In genomic region chr9:89226071-89226470, GRCm38 (mm10) we compare ENCODE assay signal across 14 mouse cellular contexts. TPM values are rescaled to one million over a fixed set of nuclear protein-coding genes. Genes with fewer than 3 reads are reported as not detected.
DNase-seq lines count a peak whose midpoint lies in the region; ATAC-seq and TF ChIP-seq lines count a peak whose summit lies in the region.
"Had no signal": no experiment of that assay in that cellular context is flagged by ENCODE, and none has a peak within 500 bp of the region (broad histone marks: within the 10 kb centered on the region; RNA-seq: fewer than 3 reads in every experiment).

No protein-coding gene starts in this region.

- no peak overlapping the region for H3K9ac ChIP-seq in forebrain, postnatal 0 days
- H3K9ac ChIP-seq in midbrain, embryonic 14.5 days (replicated peaks; ENCODE audit: low read length): no peak overlapping the region
- H3K9ac ChIP-seq: embryonic facial prominence, embryonic 13.5 days; heart, embryonic 15.5 days had no signal

- no peak overlapping the region for H3K4me3 ChIP-seq in forebrain, postnatal 0 days (ENCODE audit: low read depth, low read length)
- no peak overlapping the region for H3K4me3 ChIP-seq in forebrain, embryonic 10.5 days
- no peak overlapping the region for H3K4me3 ChIP-seq in midbrain, embryonic 14.5 days (replicated peaks; ENCODE audit: low read depth, low read length)
- H3K4me3 ChIP-seq: embryonic facial prominence, embryonic 13.5 days; heart, embryonic 15.5 days; megakaryocyte, embryonic 14.5 days had no signal

- intact Hi-C loops in left cerebral cortex, postnatal 14 days (cut with DNase I): loop anchor here (2.0 to 5.0 kb wide), 2 partner anchors 449 to 519 kb away; no protein-coding TSS in a partner anchor
- intact Hi-C loops in left cerebral cortex, postnatal 4 days (cut with DNase I): loop anchor here (5.0 kb wide), 1 partner anchor 446 kb away; no protein-coding TSS in a partner anchor

- no peak overlapping the region for H3K27ac ChIP-seq in forebrain, postnatal 0 days (ENCODE audit: low read depth, low read length)
- H3K27ac ChIP-seq in forebrain, embryonic 10.5 days: no peak overlapping the region
- no peak overlapping the region for H3K27ac ChIP-seq in midbrain, embryonic 14.5 days (replicated peaks; ENCODE audit: low read depth, low read length)
- H3K27ac ChIP-seq: embryonic facial prominence, embryonic 13.5 days; heart, embryonic 15.5 days had no signal

- no peaks in the 10 kb centered on the region for H3K36me3 ChIP-seq in forebrain, postnatal 0 days (ENCODE audit: insufficient read depth)
- H3K36me3 ChIP-seq in forebrain, embryonic 10.5 days (replicated peaks): no peaks in the 10 kb centered on the region
- no peaks in the 10 kb centered on the region for H3K36me3 ChIP-seq in midbrain, embryonic 14.5 days (ENCODE audit: control insufficient read depth, insufficient read depth, low read length)
- H3K36me3 ChIP-seq: embryonic facial prominence, embryonic 13.5 days; heart, embryonic 15.5 days had no signal

- 0 out of 2 replicates have a peak, but pooled peaks have one; percentile 47 for ATAC-seq in forebrain, postnatal 0 days
- peak; percentile 68 for ATAC-seq in midbrain, embryonic 14.5 days (ENCODE audit: low FRiP score, low TSS enrichment)

- 60% methylated on average over 4 of the region's 4 CpGs for WGBS in forebrain, postnatal 0 days
- 67% methylated on average over 4 of the region's 4 CpGs for WGBS in forebrain, embryonic 10.5 days
- WGBS in midbrain, embryonic 14.5 days: 57% methylated on average over 4 of the region's 4 CpGs

- no peak overlapping the region for H3K4me2 ChIP-seq in forebrain, postnatal 0 days (ENCODE audit: low read depth)
- H3K4me2 ChIP-seq in midbrain, embryonic 14.5 days (ENCODE audit: low read length): no peak overlapping the region
- H3K4me2 ChIP-seq: embryonic facial prominence, embryonic 13.5 days; heart, embryonic 15.5 days had no signal

- no peaks in the 10 kb centered on the region for H3K4me1 ChIP-seq in forebrain, postnatal 0 days (ENCODE audit: insufficient read depth)
- H3K4me1 ChIP-seq in forebrain, embryonic 10.5 days: no peaks in the 10 kb centered on the region
- no peaks in the 10 kb centered on the region for H3K4me1 ChIP-seq in midbrain, embryonic 14.5 days (ENCODE audit: control insufficient read depth, insufficient read depth, low read length)
- H3K4me1 ChIP-seq: embryonic facial prominence, embryonic 13.5 days; heart, embryonic 15.5 days; megakaryocyte, embryonic 14.5 days had no signal

- H3K9me3 ChIP-seq in forebrain, postnatal 0 days (ENCODE audit: low read length): no peaks in the 10 kb centered on the region
- H3K9me3 ChIP-seq in forebrain, embryonic 10.5 days: no peaks in the 10 kb centered on the region
- no peaks in the 10 kb centered on the region for H3K9me3 ChIP-seq in midbrain, embryonic 14.5 days (ENCODE audit: control insufficient read depth, low read length)
- H3K9me3 ChIP-seq: embryonic facial prominence, embryonic 13.5 days; heart, embryonic 15.5 days; megakaryocyte, embryonic 14.5 days had no signal

- H3K27me3 ChIP-seq in forebrain, postnatal 0 days (ENCODE audit: insufficient read depth, low read length): no peaks in the 10 kb centered on the region
- H3K27me3 ChIP-seq in forebrain, embryonic 10.5 days (ENCODE audit: poor library complexity, severe bottlenecking): no peaks in the 10 kb centered on the region
- no peaks in the 10 kb centered on the region for H3K27me3 ChIP-seq in midbrain, embryonic 14.5 days (ENCODE audit: control insufficient read depth, insufficient read depth, low read length)
- H3K27me3 ChIP-seq: embryonic facial prominence, embryonic 13.5 days; heart, embryonic 15.5 days; megakaryocyte, embryonic 14.5 days had no signal

- TF ChIP-seq CTCF in forebrain, postnatal 0 days (IDR thresholded peaks at IDR 0.05; ENCODE audit: low read depth): peak; percentile 64

- peak; percentile 46 for DNase-seq in forebrain, postnatal 0 days
- no peak for DNase-seq in forebrain, embryonic 10.5 days (ENCODE audit: extremely low spot score, low spot score)
- DNase-seq in left cerebral cortex, postnatal 14 days (ENCODE audit: low spot score in 2 of 2): peak; percentile 68 to 72
- DNase-seq in left cerebral cortex, postnatal 4 days: no peak
- DNase-seq in R1 (ENCODE audit: low read depth, low spot score): peak; percentile 7
- DNase-seq in midbrain, embryonic 14.5 days: peak; percentile 78
- no peak for DNase-seq in urinary bladder, adult 2 months (ENCODE audit: low spot score)
- DNase-seq in thymus, postnatal 10 days (ENCODE audit: low spot score in 2 of 2): no peak

RNA-seq across cellular contexts. Expression of gene Mthfs, which starts 15.6 kb away (rescaled TPM):
- total RNA-seq in forebrain, postnatal 0 days (2014; rRNA removed): 3.2 and 5.7 TPM in 2 replicates
- 15.1 and 17.8 TPM in 2 replicates for polyA plus RNA-seq in forebrain, postnatal 0 days (2015; fragmentation: Nextera tagmentation; extraction: Ambion mirVana)
- polyA plus RNA-seq in forebrain, embryonic 10.5 days (2016; fragmentation: Nextera tagmentation; extraction: Ambion mirVana): 15.5 and 15.6 TPM in 2 replicates
- total RNA-seq in left cerebral cortex, postnatal 14 days (2021): 10 to 100 TPM; 30.2 to 34.0 TPM
- total RNA-seq in left cerebral cortex, postnatal 4 days (2021): 10 to 100 TPM; 30.0 to 32.6 TPM
- polyA plus RNA-seq in midbrain, embryonic 14.5 days (2014; fragmentation: Nextera tagmentation; extraction: Ambion mirVana): 10.4 and 15.5 TPM in 2 replicates
- 22.4 and 26.7 TPM in 2 replicates for polyA plus RNA-seq in urinary bladder, adult 2 months (2012; rRNA removed)

RNA-seq across cellular contexts. Expression of gene Gm29094, which starts 26.9 kb away (rescaled TPM):
- total RNA-seq in forebrain, postnatal 0 days (2014; rRNA removed): not detected in 2 replicates
- 0.68 and 1.3 TPM in 2 replicates for polyA plus RNA-seq in forebrain, postnatal 0 days (2015; fragmentation: Nextera tagmentation; extraction: Ambion mirVana)
- not detected in 2 replicates for polyA plus RNA-seq in forebrain, embryonic 10.5 days (2016; fragmentation: Nextera tagmentation; extraction: Ambion mirVana)
- not detected for total RNA-seq in left cerebral cortex, postnatal 14 days (2021)
- total RNA-seq in left cerebral cortex, postnatal 4 days (2021): not detected
- 0.43 and 0.76 TPM in 2 replicates for polyA plus RNA-seq in midbrain, embryonic 14.5 days (2014; fragmentation: Nextera tagmentation; extraction: Ambion mirVana)
- not detected in 2 replicates for polyA plus RNA-seq in urinary bladder, adult 2 months (2012; rRNA removed)
- total RNA-seq: adrenal gland, postnatal 36 days; layer of hippocampus, postnatal 25 days had no signal
- polyA plus RNA-seq: embryonic facial prominence, embryonic 13.5 days; heart, embryonic 15.5 days; small intestine, adult 2 months had no signal

RNA-seq across cellular contexts. Expression of gene Bcl2a1b, which starts 27.1 kb away (rescaled TPM):
- total RNA-seq in forebrain, postnatal 0 days (2014; rRNA removed): 2.8 and 5.2 TPM in 2 replicates
- 2.8 TPM in 2 replicates for polyA plus RNA-seq in forebrain, postnatal 0 days (2015; fragmentation: Nextera tagmentation; extraction: Ambion mirVana)
- polyA plus RNA-seq in forebrain, embryonic 10.5 days (2016; fragmentation: Nextera tagmentation; extraction: Ambion mirVana): 0.22 and 0.40 TPM in 2 replicates
- total RNA-seq in left cerebral cortex, postnatal 14 days (2021): 1 to 10 TPM; 1.2 to 1.4 TPM
- under 1 TPM in 1 of 2 experiments, not detected in 1; 0.77 TPM for total RNA-seq in left cerebral cortex, postnatal 4 days (2021)
- 0.55 and 1.9 TPM in 2 replicates for polyA plus RNA-seq in midbrain, embryonic 14.5 days (2014; fragmentation: Nextera tagmentation; extraction: Ambion mirVana)
- polyA plus RNA-seq in urinary bladder, adult 2 months (2012; rRNA removed): 3.5 and 4.5 TPM in 2 replicates

Comparison
In these comparisons a context has a peak if more than half of its experiments do, and no peak if none do; other contexts are left out.
1. DNase-seq: peak in forebrain, postnatal 0 days (single experiment), left cerebral cortex, postnatal 14 days (2 of 2), R1 (single experiment) and midbrain, embryonic 14.5 days (single experiment); none in forebrain, embryonic 10.5 days (single experiment), left cerebral cortex, postnatal 4 days (single experiment), urinary bladder, adult 2 months (single experiment) and thymus, postnatal 10 days (0 of 2).